Mouse (Mus musculus) T-helper 2 cell (primary cell): ENCODE results near the gene Fbln1.

ENCODE experiments used
- in situ Hi-C: fragments of 300-600 bp; cut with MboI, MseI; formaldehyde crosslinking; loops from one replicate; pipeline ENCODE4 v1.15.1; 2025; ENCODE audit warnings: high pct_unique_total_duplicates

Fbln1 gene

DNA sequence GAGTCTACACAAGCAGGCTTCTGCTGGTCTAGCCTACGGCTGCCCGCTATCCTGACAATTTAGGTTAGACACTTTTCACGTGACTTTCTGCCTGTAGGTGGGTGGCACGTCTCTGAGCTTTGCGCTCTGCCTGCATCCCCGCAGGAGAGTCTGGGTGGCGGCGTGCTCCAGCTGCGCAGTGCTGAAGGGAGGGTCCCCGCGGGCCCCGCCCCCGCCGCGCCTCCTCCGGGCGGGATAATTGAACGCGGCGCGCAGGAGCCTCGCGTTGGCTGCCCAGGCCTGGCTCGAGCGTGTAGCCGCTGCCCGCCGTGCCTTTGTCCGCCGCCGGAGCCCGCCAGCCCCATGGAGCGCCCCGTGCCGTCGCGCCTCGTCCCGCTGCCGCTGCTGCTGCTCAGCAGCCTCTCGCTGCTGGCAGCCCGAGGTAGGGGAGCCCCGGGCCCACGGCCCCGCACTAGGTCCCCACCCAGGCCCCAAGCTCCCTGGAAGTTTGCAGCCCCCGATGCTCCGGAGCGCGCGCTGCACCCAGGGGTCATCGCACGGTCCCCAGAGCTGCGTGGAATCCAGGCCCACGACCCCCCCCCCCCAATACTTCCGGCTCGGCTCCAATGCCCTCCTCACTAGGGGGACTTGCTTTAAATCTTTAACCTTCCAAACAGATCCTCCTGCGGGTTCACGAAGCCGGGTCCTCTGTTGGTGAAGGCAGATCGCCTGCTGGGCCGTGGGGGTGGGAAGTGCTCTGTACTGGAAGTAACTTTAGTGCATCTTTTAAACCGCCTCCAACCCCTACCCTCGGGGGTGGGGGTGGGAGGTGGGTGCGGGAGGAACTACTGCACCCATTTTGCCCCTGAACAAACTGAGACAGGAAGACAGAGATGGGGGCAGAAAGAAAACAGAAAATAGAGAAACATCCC lies at the start of gene Fbln1:
Gene Fbln1, plus strand, starts transcription at position 158 of the 911 bp plus-strand sequence.
- in situ Hi-C loops = no loop called here

GRCm38 (mm10) chr15:85156198-85156597 lies 49.6 kb upstream of the Fbln1 start:
- in situ Hi-C loops = loop anchor here (5.0 kb wide), 1 partner anchor 76 kb away; no protein-coding TSS in a partner anchor

DNA sequence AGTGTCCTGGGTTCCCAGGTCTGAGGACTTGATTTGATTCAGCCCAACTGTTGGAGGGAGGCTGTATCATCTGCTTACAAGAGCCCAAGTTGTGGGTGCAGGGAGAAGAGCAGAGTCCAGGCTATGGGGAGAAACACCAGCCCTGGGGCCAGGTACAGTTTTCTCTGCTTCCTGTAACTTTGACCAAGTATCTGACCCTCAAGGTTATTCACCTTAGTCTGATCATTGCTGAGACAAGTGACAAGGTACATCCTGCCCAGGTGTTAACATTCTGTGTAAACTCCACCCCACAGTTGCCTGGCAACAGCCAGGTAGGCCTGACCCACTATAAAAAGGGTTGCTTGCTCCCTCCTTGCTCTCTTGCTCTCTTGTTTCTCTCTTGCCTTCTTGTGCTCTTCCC lies 44.3 kb upstream of the Fbln1 start:
- in situ Hi-C loops = no loop called here

- in situ Hi-C loops = no loop called here
These were observed 42.8 kb upstream of the Fbln1 start for GRCm38 (mm10) chr15:85162693-85163663.

DNA sequence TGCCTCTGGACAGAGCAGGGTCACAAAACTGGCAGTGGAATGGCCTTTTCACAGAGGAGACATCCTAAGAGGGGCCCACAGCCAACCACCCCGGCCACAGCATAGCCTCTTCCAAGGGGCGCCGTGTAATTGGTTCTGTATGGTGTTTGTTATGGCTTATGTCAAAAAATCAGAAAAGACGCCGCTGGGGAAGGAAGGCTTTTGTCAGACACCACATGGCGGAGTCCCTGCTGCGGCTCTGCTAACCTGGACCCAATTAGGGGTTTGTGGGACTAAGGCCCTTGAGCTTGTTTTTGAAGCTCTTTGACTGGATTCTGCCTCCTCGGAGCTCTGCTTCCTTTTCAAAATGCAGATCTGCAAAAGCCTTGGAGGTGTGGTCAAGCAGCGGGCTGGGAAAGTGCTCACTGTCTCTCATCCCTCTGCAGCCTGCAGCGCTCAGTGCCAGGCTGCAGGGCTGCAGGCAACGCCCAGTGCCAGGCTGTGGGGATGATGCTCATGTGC lies 39.3 kb upstream of the Fbln1 start:
- in situ Hi-C loops = no loop called here

DNA sequence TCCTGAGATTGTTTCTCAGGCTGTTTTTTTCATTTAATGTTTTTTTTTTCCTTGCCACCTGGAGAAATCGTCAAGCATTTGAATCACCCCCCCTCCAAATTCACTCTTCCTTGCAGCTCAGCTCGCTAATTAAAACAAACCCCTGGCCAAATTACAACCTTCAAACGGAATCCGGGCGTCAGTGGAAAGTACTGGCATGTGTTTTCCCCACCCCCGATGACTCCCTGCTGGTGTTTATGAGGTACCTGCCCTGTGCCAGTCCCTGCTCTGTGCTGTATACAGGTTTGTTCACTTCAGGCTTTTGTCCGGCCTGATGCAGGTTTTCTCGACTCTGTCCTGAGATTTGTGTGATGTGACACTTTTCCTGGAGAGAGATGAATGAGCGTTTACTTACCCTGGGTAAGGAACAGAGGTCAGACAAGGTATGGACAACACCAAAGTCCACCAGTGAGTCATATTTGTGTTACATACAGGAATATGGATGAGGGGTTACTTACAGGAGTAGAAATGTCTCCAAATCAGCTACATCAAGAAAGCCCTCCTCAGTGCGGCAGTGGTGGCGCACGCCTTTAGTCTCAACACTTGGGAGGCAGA lies 38.6 kb upstream of the Fbln1 start:
- in situ Hi-C loops = no loop called here

DNA sequence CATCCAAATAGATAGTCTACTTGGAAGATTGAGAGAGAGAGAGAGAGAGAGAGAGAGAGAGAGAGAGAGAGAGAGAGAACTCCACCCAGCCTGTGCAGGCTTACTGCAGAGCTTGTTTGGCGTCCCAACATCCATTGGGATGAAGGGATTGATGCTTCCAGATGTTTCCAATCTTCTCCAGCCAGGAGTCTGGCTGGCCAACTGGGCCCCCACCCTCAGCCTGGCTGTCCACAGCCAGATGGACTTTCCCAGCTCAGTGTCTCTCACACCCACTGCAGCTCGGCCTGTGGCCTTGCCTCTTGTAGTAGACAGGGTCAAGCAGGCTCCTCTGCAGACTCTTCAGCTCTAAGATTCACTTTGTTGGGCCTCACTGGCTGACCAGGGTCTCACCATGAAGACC lies 33.7 kb upstream of the Fbln1 start:
- in situ Hi-C loops = no loop called here

DNA sequence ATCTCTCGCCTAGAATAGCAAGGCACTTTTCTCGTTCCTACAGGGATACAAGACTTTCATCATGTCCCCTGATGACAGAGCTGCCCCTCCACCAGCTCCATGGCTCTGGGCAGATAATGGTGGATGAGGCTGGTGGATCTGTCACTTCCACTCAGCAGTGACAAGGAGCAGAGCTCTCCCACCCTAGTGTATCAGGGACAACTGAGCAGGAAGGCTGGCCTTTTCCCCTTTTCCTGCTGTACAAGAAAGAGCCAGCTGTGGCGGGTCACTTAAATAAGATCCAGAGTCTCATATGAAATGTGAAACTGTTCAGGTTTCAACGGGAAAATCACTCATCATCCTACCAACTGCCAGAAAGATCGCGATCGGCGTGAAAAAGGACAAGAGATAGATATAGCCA lies 32.3 kb upstream of the Fbln1 start:
- in situ Hi-C loops = no loop called here

DNA sequence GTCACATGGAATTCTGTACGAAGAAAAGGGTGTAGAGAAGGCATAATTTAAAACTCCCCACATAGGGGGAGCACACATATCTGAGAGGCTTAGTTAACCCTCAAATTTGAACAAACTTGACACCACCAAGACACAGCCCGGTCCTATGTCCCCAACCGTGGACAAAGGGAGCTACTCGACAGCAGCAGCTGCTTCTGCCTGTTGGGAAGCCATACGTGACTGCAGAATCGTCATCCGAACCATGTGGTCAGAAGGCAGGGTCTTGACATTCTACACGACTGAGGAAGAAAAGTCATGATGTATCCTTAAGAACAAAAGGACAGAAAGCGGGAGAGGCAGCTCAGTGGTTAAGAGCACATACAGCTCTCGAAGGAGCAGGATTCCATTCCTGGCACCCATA lies 31.7 kb upstream of the Fbln1 start:
- in situ Hi-C loops = no loop called here

- in situ Hi-C loops = no loop called here
These were observed 28.2 kb upstream of the Fbln1 start for GRCm38 (mm10) chr15:85177576-85177975.

- in situ Hi-C loops = no loop called here
These were observed 27.6 kb upstream of the Fbln1 start for GRCm38 (mm10) chr15:85178172-85178571.

GRCm38 (mm10) chr15:85179528-85180180 lies 26.1 kb upstream of the Fbln1 start:
- in situ Hi-C loops = no loop called here

- in situ Hi-C loops = no loop called here
These were observed 25.4 kb upstream of the Fbln1 start for GRCm38 (mm10) chr15:85180368-85180767.

DNA sequence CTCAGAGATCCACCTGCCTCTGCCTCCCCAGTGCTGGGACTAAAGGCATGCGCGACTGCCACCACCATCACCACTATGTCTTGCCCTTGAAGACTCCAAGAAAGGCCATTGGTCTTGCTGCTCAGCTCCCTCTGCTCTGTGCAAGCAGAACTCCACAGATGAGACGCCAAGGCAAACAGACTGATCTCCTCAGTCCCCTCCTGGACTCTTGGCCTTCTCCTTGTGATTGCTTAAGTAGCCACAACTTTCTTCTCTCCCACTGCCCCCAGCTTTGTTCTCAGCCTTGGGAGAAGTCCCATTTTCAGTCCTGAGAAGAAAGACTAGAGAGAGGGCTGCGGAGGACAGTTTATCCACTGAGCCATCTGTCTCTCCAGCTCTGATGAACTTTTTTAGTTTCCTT lies 23.7 kb upstream of the Fbln1 start:
- in situ Hi-C loops = no loop called here

DNA sequence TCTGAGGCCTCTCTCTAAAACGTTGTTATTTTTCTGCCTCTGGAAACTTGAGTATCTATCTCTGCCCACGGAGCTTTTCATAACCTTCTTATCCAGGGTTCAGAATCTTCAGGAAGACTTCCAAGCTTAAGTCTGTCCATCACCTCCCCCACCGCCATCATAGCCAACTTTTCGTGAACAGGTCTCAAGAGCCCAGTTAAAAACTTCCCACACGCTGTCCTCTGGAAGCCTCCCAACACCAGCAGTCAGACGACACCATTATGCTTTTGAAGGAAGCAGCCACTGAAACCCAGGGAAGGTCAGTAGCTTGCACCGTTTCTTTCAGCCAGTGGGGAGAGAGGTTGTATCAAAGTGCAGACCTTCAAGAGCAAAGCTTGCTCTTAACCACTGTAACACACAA lies 18.8 kb upstream of the Fbln1 start:
- in situ Hi-C loops = no loop called here

- in situ Hi-C loops = no loop called here
These were observed 17.5 kb upstream of the Fbln1 start for GRCm38 (mm10) chr15:85188167-85188778.

GRCm38 (mm10) chr15:85200446-85201289 lies 5.1 kb upstream of the Fbln1 start:
- in situ Hi-C loops = no loop called here

GRCm38 (mm10) chr15:85202199-85202598 lies 3.5 kb upstream of the Fbln1 start:
- in situ Hi-C loops = no loop called here

GRCm38 (mm10) chr15:85202787-85203186 lies 3.0 kb upstream of the Fbln1 start:
- in situ Hi-C loops = no loop called here

- in situ Hi-C loops = no loop called here
These were observed 1.4 kb upstream of the Fbln1 start for GRCm38 (mm10) chr15:85204383-85204782.
